Mouse (Mus musculus) limb, embryonic 14.5 days (tissue): ENCODE data around the gene Scamp4. TPM values are rescaled to one million over a fixed set of nuclear protein-coding genes. Genes with fewer than 3 reads are reported as not detected.
"Not testable (repeated sequence)": the region's sequence is repeated elsewhere in the genome, so short reads cannot be mapped to it uniquely, and the experiment has no call there.

Experiments used
- ATAC-seq: fragments of 200-750 bp; cut with Nextera tagmentation; 2 replicates; pipeline ENCODE4 v1.8.0; 2017; ENCODE audit warnings: low read depth, moderate number of reproducible peaks, moderate TSS enrichment; ENCODE audit not compliant: low FRiP score
- DNase-seq: peaks from one replicate; pipeline ENCODE4 v3.0.0-alpha.2; 2015; ENCODE audit warnings: low spot score
- H3K27ac ChIP-seq: fragments of 300-500 bp; sonication (generic); replicated peaks from 2 replicates; pipeline ENCODE4 v1.5.1; 2014; ENCODE audit warnings: low read depth, mild to moderate bottlenecking, low read length, moderate library complexity, mixed read lengths
- H3K27me3 ChIP-seq: fragments of 300-500 bp; sonication (generic); 2 replicates; pipeline ENCODE4 v1.6.1; 2014; ENCODE audit warnings: low read length, mixed read lengths; ENCODE audit not compliant: control insufficient read depth, insufficient read depth
- H3K36me3 ChIP-seq: fragments of 300-500 bp; sonication (generic); 2 replicates; pipeline ENCODE4 v1.6.1; 2014; ENCODE audit warnings: mild to moderate bottlenecking, low read length, moderate library complexity, mixed read lengths; ENCODE audit not compliant: control insufficient read depth, insufficient read depth
- H3K4me1 ChIP-seq: fragments of 300-500 bp; sonication (generic); 2 replicates; pipeline ENCODE4 v1.6.1; 2014; ENCODE audit warnings: antibody characterized with exemption, low read length, mixed read lengths; ENCODE audit not compliant: control insufficient read depth, insufficient read depth
- H3K4me2 ChIP-seq: fragments of 300-500 bp; sonication (generic); replicated peaks from 2 replicates; pipeline ENCODE4 v1.6.1; 2014; ENCODE audit warnings: low read depth, mild to moderate bottlenecking, low read length, moderate library complexity; ENCODE audit not compliant: severe bottlenecking
- H3K4me3 ChIP-seq: fragments of 300-500 bp; sonication (generic); replicated peaks from 2 replicates; pipeline ENCODE4 v1.5.1; 2014; ENCODE audit warnings: low read length
- H3K9ac ChIP-seq: fragments of 300-500 bp; sonication (generic); 2 replicates; pipeline ENCODE4 v1.6.1; 2014; ENCODE audit warnings: mild to moderate bottlenecking, low read depth, low read length, moderate library complexity; ENCODE audit not compliant: severe bottlenecking
- H3K9me3 ChIP-seq: fragments of 300-500 bp; sonication (generic); 2 replicates; pipeline ENCODE4 v1.6.1; 2016; ENCODE audit warnings: low read length; ENCODE audit not compliant: control insufficient read depth
- POLR2A ChIP-seq: fragments of 200-500 bp; IDR thresholded peaks from 2 replicates; pipeline ENCODE4 v1.8.0; 2012; ENCODE audit warnings: inconsistent platforms, mild to moderate bottlenecking, moderate library complexity, borderline replicate concordance; ENCODE audit not compliant: insufficient read depth, insufficient read length; ENCODE audit errors: extremely low read depth
- WGBS: fragments of 180-500 bp; shearing (Covaris S2); extraction: QIAGEN DNeasy Blood & Tissue Kit; methylation state at CpG from one replicate; pipeline ENCODE4 v1.1.7; 2014; 5-methylcytosine and 5-hydroxymethylcytosine counted together
- polyA plus RNA-seq, 2 experiments: library from polyadenylated mRNA; depleted of rRNA in 1 of 2; stranded (reverse) in 1 of 2; unstranded in 1 of 2; fragments of >200 nt; fragmentation: Nextera tagmentation in 1 of 2; extraction: Ambion mirVana in 1 of 2; gene quantifications; 2 replicates each; pipeline versions ENCODE4 v1.2.1 to v1.2.3; 2012 to 2014

Scamp4 gene
- polyA plus RNA-seq, 2 experiments: 83.1 to 91.4 TPM

- peaks cover 66% of the 10 kb centered on the region for H3K36me3 ChIP-seq
- TF ChIP-seq POLR2A: no peak
- no peak overlapping the region for H3K27ac ChIP-seq
- no peak overlapping the region for H3K4me3 ChIP-seq
- H3K4me1 ChIP-seq: no peaks in the 10 kb centered on the region
- no peaks in the 10 kb centered on the region for H3K9me3 ChIP-seq
- DNase-seq (no peak), ATAC-seq (no peak)
- H3K27me3 ChIP-seq: no peaks in the 10 kb centered on the region
- 95% methylated on average over 10 of the region's 10 CpGs for WGBS
- H3K9ac ChIP-seq: no peak overlapping the region
- no peak overlapping the region for H3K4me2 ChIP-seq
Measured at GRCm38 (mm10) chr10:80646936-80647335, 44.3 kb downstream of the Scamp4 start.

- not testable (repeated sequence) for ATAC-seq, H3K4me2 ChIP-seq, H3K27ac ChIP-seq, DNase-seq, H3K4me1 ChIP-seq, H3K27me3 ChIP-seq, H3K4me3 ChIP-seq, H3K9me3 ChIP-seq, H3K9ac ChIP-seq
- WGBS: 91% methylated on average over 6 of the region's 6 CpGs
- peaks cover 48% of the 10 kb centered on the region for H3K36me3 ChIP-seq
Measured at GRCm38 (mm10) chr10:80649910-80650309, 47.2 kb downstream of the Scamp4 start.

- H3K27ac ChIP-seq: no peak overlapping the region
- no peaks in the 10 kb centered on the region for H3K9me3 ChIP-seq
- ATAC-seq: no peak
- H3K4me1 ChIP-seq: peaks cover 15% of the 10 kb centered on the region
- TF ChIP-seq POLR2A: no peak
- DNase-seq: no peak
- whole genome bisulfite sequencing: 93% methylated on average over 10 of the region's 10 CpGs
- no peak overlapping the region for H3K9ac ChIP-seq
- no peak overlapping the region for H3K4me2 ChIP-seq
- no peaks in the 10 kb centered on the region for H3K27me3 ChIP-seq
- peaks cover 43% of the 10 kb centered on the region for H3K36me3 ChIP-seq
- no peak overlapping the region for H3K4me3 ChIP-seq
Measured at GRCm38 (mm10) chr10:80650392-80650791, 47.7 kb downstream of the Scamp4 start.

GRCm38 (mm10) chr10:80653156-80653720 lies 50.6 kb downstream of the Scamp4 start:
- no peak for ATAC-seq

GRCm38 (mm10) chr10:80654866-80655265 lies 52.2 kb downstream of the Scamp4 start:
- H3K27me3 ChIP-seq: no peaks in the 10 kb centered on the region
- DNase-seq (no peak), ATAC-seq (no peak)
- WGBS: 80% methylated on average over 6 of the region's 6 CpGs
- TF ChIP-seq POLR2A: no peak
- no peak overlapping the region; the same call in 1 of the 2 replicates for H3K9ac ChIP-seq
- H3K4me1 ChIP-seq: peaks cover 22% of the 10 kb centered on the region
- H3K36me3 ChIP-seq: peaks cover 20% of the 10 kb centered on the region; the same call in 1 of the 2 replicates
- no peaks in the 10 kb centered on the region for H3K9me3 ChIP-seq
- H3K4me2 ChIP-seq: peak overlapping the region; percentile 88
- H3K4me3 ChIP-seq: peak overlapping the region; percentile 93
- no peak overlapping the region for H3K27ac ChIP-seq

More at GRCm38 (mm10) chr10:80653156-80653720, 50.6 kb downstream of the Scamp4 start:
- DNase-seq: no peak
- Histone ChIP-seq H3K9me3 (no peaks in the 10 kb centered on the region), H3K4me3 (no peak overlapping the region), H3K9ac (no peak overlapping the region), H3K4me2 (no peak overlapping the region), H3K36me3 (peaks cover 20% of the 10 kb centered on the region), H3K27me3 (no peaks in the 10 kb centered on the region), H3K27ac (no peak overlapping the region), H3K4me1 (peaks cover 22% of the 10 kb centered on the region)
- TF ChIP-seq POLR2A: no peak
- 94% methylated on average over 6 of the region's 6 CpGs for WGBS
